Mouse (Mus musculus) CH12.LX (cell line): ENCODE measurements at regions not wholly inside any gene's neighbourhood (a gene's known extent, or its start where the extent isn't known, plus 50 kb on each side); places are given as distances from the start of the nearest gene placed in this dataset.

Experiments
- CTCF ChIP-seq, 2 experiments: IDR thresholded peaks in 1 of 2; conservative IDR thresholded peaks in 1 of 2; 2 replicates each; pipeline ENCODE4 v1.5.1; 2011 to 2012; ENCODE audit warnings: low read depth in 2 of 2, low read length in 2 of 2, improper control_type of control experiment in 1 of 2, inconsistent platforms in 1 of 2, mild to moderate bottlenecking in 1 of 2, moderate library complexity in 1 of 2
- EP300 ChIP-seq: IDR thresholded peaks from 2 replicates; pipeline ENCODE4 v1.6.1; 2011; ENCODE audit warnings: low read length, improper control_type of control experiment
- GABPA ChIP-seq: IDR thresholded peaks from 2 replicates; pipeline ENCODE4 v1.6.1; 2012; ENCODE audit warnings: low read depth, low read length, improper control_type of control experiment, inconsistent platforms; ENCODE audit not compliant: insufficient replicate concordance
- HCFC1 ChIP-seq: IDR thresholded peaks from 2 replicates; pipeline ENCODE4 v1.6.1; 2012; ENCODE audit warnings: low read depth, mild to moderate bottlenecking, inconsistent platforms, low read length, improper control_type of control experiment
- KAT2A ChIP-seq: IDR thresholded peaks from 2 replicates; pipeline ENCODE4 v1.6.1; 2012; ENCODE audit warnings: low read length, improper control_type of control experiment, inconsistent platforms; ENCODE audit not compliant: insufficient replicate concordance
- MAFK ChIP-seq: IDR thresholded peaks from 2 replicates; pipeline ENCODE4 v1.6.1; 2011; ENCODE audit warnings: low read length, improper control_type of control experiment; ENCODE audit not compliant: insufficient replicate concordance
- POLR2A ChIP-seq: IDR thresholded peaks from 2 replicates; pipeline ENCODE4 v1.6.1; 2011; ENCODE audit warnings: low read depth, mild to moderate bottlenecking, improper control_type of control experiment, low read length
- POLR2AphosphoS2 ChIP-seq: IDR thresholded peaks from 2 replicates; pipeline ENCODE4 v1.6.1; 2011; ENCODE audit warnings: low read depth, low read length, improper control_type of control experiment
- USF1 ChIP-seq: IDR thresholded peaks from 2 replicates; pipeline ENCODE4 v1.6.1; 2014; ENCODE audit warnings: low read depth, mild to moderate bottlenecking, inconsistent platforms, low read length, improper control_type of control experiment
- ZMIZ1 ChIP-seq: IDR thresholded peaks from 2 replicates; pipeline ENCODE4 v1.6.1; 2012; ENCODE audit warnings: low read depth, mild to moderate bottlenecking, inconsistent platforms, low read length, improper control_type of control experiment
- ZNF384 ChIP-seq: IDR thresholded peaks from 2 replicates; pipeline ENCODE4 v1.6.1; 2012; ENCODE audit warnings: low read depth, low read length, improper control_type of control experiment, inconsistent platforms

DNA sequence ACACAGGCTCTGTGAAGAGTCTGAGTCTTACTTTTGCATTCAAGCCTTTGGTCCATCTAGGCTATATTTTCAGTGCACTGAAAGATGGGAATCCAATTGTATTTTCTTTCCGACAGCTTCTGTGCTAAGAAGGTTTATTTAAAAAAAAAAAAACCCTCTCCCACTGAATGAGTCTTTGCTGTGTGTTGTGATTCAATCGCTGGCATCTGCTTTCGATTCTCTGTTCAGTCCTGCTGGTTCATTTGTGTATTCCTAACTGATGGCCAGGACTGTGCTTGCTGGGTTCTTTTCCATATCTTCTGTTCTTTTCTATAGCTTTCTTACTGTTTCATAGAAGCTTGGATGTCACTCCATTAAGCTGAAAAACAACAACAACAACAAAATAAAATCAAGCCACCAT is 132.9 kb downstream of the Tex36 start:
- no peak for TF ChIP-seq HCFC1
- no peak for TF ChIP-seq KAT2A
- no peak for TF ChIP-seq POLR2A
- no peak for TF ChIP-seq CTCF (conservative IDR thresholded peaks at IDR 0.05 in 1 of 2, IDR thresholded peaks at IDR 0.05 in 1 of 2; ENCODE audit: low read depth in 2 of 2, low read length in 2 of 2)
- TF ChIP-seq ZMIZ1, result no peak
- TF ChIP-seq USF1, result no peak
- no peak for TF ChIP-seq EP300
- no peak for TF ChIP-seq GABPA
- TF ChIP-seq ZNF384, result no peak
- no peak for TF ChIP-seq POLR2AphosphoS2
- no peak for TF ChIP-seq MAFK
